ENCODE assay signal across 21 mouse cellular contexts in the genomic region with DNA sequence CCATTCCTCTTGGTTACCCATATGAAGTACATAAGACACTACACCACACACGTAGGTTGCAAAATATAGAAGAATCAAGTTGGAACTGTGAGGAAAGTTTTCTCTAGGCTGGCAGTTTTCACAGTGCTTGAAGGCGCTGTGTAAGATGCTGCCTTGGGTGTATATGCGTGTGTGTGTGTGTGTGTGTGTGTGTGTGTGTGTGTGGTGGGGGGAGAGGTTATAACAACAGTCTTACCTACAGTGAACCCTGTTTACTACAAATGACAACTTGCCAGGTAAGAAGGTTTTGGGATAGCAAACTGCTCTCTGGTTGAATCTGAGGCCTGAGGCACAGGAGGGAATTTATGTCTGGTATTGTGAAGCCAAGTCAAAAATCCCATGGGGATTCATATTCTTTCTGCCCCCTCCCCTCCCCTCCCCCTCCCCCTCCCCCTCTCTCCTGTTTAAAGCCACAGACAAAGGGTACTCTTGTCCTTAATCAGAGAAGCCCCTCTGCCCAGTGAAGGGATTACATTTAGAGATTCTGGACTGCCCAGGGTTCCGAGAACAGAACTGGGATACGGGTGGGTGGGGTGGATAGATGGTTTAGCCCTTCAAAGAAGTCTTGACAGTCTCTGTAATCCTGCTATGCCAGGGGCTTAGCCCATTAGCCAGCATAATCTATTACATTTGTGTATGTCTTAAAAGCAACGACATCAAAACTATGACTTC.
"Had no signal": no experiment of that assay in that cellular context is flagged by ENCODE, and none has a peak within 500 bp of the region (broad histone marks: within the 10 kb centered on the region; RNA-seq: fewer than 3 reads in every experiment).

No protein-coding gene starts in this region.

- H3K4me3 ChIP-seq: limb, embryonic 12.5 days; limb, embryonic 15.5 days; neural tube, embryonic 13.5 days had no signal

- H3K27me3 ChIP-seq: limb, embryonic 12.5 days; limb, embryonic 15.5 days; neural tube, embryonic 13.5 days had no signal

- H3K9ac ChIP-seq: limb, embryonic 12.5 days; limb, embryonic 15.5 days; liver, embryonic 14.5 days; liver, postnatal 0 days; lung, embryonic 14.5 days; neural tube, embryonic 13.5 days had no signal

- H3K27ac ChIP-seq: limb, embryonic 12.5 days; limb, embryonic 15.5 days; liver, embryonic 14.5 days; macrophage; neural tube, embryonic 13.5 days; stomach, postnatal 0 days had no signal

- ATAC-seq: intestine, embryonic 16.5 days; liver, postnatal 0 days; lung, postnatal 0 days had no signal

- H3K9me3 ChIP-seq: limb, embryonic 12.5 days; limb, embryonic 15.5 days; neural tube, embryonic 13.5 days had no signal

- H3K36me3 ChIP-seq: limb, embryonic 12.5 days had no signal

- H3K4me1 ChIP-seq: limb, embryonic 12.5 days; limb, embryonic 15.5 days had no signal

- DNase-seq: kidney, adult 18-20 months; kidney, adult 9 months; kidney, postnatal 14 days; kidney, postnatal 4 days; left cerebral cortex, postnatal 4 days; liver, postnatal 0 days; lung, embryonic 14.5 days; right cerebral cortex, adult 18-20 months; right cerebral cortex, postnatal 14 days; right cerebral cortex, postnatal 4 days; thymus, adult 18-20 months; thymus, postnatal 36 days had no signal

- H3K4me2 ChIP-seq: limb, embryonic 12.5 days; limb, embryonic 15.5 days; liver, embryonic 11.5 days; lung, embryonic 14.5 days; neural tube, embryonic 13.5 days had no signal
